Mouse (Mus musculus): ENCODE measurements around the gene 0610009B22Rik.

The 0610009B22Rik gene

GRCm38 (mm10) chr11:51661867-51662365 is 26.8 kb downstream of the 0610009B22Rik start:
- no peak for DNase-seq (ENCODE audit: low spot score in 2 of 2)

GRCm38 (mm10) chr11:51658705-51659104 is 30.0 kb downstream of the 0610009B22Rik start:
- DNase-seq (ENCODE audit: low spot score in 2 of 2), result no peak

- no peak for DNase-seq (ENCODE audit: low spot score in 2 of 2)
Observed at GRCm38 (mm10) chr11:51658291-51658690, 30.4 kb downstream of the 0610009B22Rik start.

- DNase-seq (ENCODE audit: low spot score in 2 of 2), result no peak
Observed at GRCm38 (mm10) chr11:51656798-51657521, 31.7 kb downstream of the 0610009B22Rik start.

DNA sequence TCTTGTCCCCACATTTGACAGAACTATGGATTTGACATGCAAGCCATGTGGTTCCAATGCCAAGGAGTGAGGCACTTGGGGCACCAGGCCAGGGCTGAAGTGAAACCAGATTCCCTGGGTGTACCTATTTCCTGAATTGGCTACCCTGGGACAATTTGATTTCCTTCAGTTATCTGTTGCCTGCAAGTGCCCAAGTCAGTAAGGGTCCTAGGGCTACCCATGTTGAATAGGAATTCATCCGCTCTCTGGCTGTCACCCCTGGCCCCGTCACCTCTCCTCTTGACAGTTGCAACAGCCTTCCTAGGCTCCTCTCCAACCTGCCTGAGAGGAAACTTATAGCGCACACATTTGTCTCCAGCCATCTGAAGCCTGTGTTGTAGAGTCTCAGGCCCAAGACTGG is 33.8 kb downstream of the 0610009B22Rik start:
- no peak for DNase-seq (ENCODE audit: low spot score in 2 of 2)

- DNase-seq (ENCODE audit: low spot score in 2 of 2), result no peak
Observed at GRCm38 (mm10) chr11:51653736-51654135, 34.9 kb downstream of the 0610009B22Rik start.

DNA sequence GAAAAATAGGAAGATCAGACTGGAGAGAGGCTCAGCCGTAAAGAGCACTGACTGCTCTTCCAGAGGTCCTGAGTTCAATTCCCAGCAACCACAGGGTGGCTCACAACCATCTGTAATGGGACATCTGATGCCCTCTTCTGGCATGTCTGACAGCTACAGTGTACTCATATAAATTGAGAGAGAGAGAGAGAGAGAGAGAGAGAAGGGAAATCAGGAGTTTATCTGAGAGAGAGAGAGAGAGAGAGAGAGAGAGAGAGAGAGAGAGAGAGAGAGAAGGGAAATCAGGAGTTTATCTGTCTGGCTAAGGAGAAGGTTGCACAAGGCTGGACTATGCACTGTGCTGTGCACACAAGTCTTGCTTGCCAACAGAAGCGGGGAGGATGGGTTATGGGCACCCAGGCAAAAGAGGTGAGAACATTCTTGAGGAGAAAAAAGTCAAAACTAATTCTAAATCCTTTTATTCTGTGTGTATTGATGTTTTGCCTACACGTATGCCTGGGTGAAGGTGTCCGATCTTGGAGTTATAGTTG is 35.7 kb downstream of the 0610009B22Rik start:
- no peak for DNase-seq (ENCODE audit: low spot score in 2 of 2)

- no peak for DNase-seq (ENCODE audit: low spot score in 2 of 2)
Observed at GRCm38 (mm10) chr11:51650691-51651515, 37.8 kb downstream of the 0610009B22Rik start, which contains the start of the genes N4bp3 and D930048N14Rik. N4bp3 (minus strand) TSS chr11:51650842. D930048N14Rik (plus strand) TSS chr11:51650954.

GRCm38 (mm10) chr11:51650261-51650660 is 38.4 kb downstream of the 0610009B22Rik start:
- DNase-seq (ENCODE audit: low spot score in 2 of 2), result no peak

DNA sequence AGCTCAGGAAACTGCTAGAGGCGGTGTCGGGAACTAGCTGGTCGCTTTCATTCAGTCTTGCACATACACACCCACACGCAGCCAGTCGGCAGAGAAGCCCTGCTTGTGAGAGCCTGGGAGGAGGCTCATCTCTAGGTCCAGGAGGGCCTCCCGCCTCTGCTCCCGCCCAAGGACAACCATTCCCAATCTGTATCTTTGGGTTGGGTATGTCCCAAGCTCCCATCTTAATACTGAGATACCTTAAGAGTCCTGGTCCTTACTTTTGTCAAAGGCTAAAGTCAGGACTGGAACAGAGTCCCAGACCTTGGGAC is 38.8 kb downstream of the 0610009B22Rik start:
- no peak for DNase-seq (ENCODE audit: low spot score in 2 of 2)

DNA sequence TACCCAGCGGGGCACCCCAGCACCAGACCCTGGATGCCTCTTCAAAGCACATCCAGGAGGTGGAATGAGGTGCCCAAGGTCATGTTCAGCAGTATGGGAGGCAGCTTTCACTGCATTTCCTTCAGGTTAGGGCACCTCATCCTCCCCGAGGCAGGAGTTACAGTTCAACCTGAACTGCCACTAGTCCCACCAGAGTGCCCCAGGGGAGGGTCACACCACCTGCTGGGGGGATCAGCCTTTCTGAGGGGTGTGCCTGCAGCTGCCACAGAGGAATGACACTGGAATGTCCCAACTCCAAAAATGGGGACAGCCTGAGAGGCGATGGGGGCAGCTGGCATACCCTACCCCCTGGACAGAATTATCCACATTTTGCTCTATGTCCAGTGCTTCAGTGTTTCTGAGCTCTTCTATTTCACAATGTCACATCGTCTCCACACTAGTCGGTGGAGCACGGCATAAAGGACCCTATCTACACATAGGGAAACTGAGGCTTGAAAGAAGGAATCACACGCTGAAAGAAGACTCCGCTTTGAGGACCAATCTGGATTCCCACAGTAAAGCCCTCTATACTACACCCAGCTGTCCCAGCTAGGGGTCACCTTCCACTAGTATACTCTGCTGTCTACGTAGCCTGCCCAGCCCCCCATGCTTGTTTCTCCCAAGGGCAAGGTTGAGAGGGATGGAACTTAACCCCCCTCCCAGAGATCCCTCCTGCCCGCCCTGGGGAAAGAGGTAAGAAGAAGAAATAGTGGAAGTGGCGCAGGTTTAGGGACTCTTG is 39.4 kb downstream of the 0610009B22Rik start:
- no peak for DNase-seq (ENCODE audit: low spot score in 2 of 2)

- DNase-seq (ENCODE audit: low spot score in 2 of 2), result no peak
Observed at GRCm38 (mm10) chr11:51648566-51648965, 40.1 kb downstream of the 0610009B22Rik start.

GRCm38 (mm10) chr11:51646751-51647667 is 41.7 kb downstream of the 0610009B22Rik start:
- no peak for DNase-seq (ENCODE audit: low spot score in 2 of 2)

- no peak for DNase-seq (ENCODE audit: low spot score in 2 of 2)
Observed at GRCm38 (mm10) chr11:51646245-51646644, 42.4 kb downstream of the 0610009B22Rik start.

DNA sequence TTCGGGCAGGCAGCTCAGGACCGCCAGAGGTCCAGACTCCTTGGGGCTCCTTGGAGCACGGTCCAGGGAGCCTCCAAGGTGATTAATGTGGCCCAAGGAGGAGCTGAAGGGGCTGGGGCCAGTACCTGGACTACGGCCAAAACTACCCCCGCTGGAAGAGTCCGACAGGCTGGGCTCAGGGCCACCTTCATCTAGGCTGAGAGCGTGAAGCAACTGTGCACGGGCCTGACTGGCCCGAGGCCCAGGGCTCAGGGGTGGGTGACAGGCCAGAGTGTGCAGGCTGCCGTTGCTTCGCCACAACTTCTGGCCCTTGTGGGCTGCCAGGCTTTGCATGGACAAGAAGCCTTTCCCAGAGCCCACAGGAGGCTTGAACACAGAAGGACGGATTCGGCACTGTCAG is 43.4 kb downstream of the 0610009B22Rik start:
- DNase-seq (ENCODE audit: low spot score in 2 of 2), result no peak

GRCm38 (mm10) chr11:51644217-51644616 is 44.5 kb downstream of the 0610009B22Rik start:
- DNase-seq (ENCODE audit: low spot score in 2 of 2), result no peak

DNA sequence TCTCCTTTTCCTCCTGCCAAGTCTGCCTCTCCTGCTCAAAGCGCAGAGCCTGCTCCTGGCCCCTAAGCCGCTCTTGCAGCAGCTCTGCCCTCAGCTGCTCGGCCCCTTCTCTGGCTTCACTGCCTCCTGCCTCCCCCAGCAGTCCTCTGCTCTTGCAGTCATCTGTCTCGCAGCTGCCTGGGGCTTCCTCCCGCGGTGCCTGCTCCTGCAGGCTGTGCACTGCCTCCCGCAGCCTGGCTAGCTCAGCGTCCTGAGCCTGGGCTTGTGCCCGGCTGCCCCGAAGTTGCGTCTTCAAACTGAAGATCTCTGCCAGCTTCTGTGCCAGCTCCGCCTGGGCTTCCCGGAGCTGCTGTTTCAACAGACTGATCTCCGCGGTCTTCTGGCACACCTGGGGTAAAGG is 44.9 kb downstream of the 0610009B22Rik start:
- no peak for DNase-seq (ENCODE audit: low spot score in 2 of 2)

DNA sequence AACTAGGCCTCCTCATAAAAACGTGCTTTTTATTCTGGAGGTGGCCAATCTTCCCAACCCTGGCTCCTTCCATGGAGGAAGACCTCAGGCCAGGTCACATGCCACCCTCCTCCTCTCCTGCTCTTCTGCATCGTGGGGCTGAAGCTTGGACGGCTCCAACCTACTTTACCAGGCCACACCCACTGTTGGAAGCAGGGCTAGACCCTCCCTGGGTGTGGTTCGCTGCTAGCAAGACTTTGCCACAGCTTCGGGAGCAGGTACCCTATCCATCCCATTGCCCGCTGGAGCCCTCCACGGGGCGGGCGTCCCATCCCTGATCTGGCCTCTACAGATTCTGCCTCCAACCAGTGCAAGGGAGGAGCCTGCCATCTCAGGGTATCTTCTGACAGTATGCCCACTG is 45.5 kb downstream of the 0610009B22Rik start:
- no peak for DNase-seq (ENCODE audit: low spot score in 2 of 2)

GRCm38 (mm10) chr11:51640748-51641147 is 47.9 kb downstream of the 0610009B22Rik start:
- DNase-seq (ENCODE audit: low spot score in 2 of 2), result no peak

DNA sequence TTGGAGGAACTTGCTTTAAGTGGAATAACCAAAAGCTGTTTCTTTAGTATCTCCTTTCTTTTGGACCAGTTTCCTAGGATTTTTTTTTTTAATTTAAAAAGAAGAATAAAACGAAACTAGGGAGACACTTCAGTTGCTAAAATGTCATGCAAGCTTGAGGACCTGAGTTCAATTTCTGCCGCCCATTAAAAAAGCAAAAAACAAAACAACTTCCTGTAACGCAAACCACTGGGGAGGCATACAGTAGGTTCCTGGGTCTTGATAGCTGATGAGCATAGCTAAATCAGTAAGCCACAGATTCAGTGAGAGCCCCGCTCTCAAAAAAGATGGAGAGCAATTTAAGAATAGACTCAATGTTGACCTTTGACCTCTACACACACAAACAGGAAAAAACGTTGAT is 50.2 kb downstream of the 0610009B22Rik start:
- DNase-seq (ENCODE audit: low spot score in 2 of 2), result no peak

DNA sequence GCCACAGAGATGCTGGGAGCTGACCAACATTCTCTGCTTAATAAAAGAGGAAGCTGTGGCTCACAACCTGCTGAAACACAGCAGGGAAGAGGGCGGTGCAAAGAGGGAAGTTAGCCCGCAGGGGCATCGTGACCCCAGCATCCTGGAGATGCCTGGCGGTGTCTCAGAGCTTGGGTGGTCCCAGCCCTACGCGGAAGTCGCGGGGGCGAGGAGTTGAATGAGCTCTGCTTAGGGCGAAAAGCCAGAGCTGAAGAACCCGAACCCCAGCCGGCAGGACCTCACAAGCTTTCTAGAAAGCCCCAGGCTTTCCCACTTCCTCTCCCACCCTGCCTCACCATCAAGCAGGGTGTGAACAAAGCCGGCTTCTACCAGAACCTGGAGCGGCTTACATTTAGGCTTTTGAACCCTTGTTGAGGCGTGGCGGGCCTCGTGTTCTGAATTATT is 50.7 kb downstream of the 0610009B22Rik start:
- no peak for DNase-seq (ENCODE audit: low spot score in 2 of 2)

Measured in frontal cortex, postnatal 14 days (tissue).